Mouse (Mus musculus): Measurements from ENCODE around the gene Hist1h4k. TPM values are rescaled to one million over a fixed set of nuclear protein-coding genes. Genes with fewer than 3 reads are reported as not detected.

Gene Hist1h4k
- polyA plus RNA-seq (2012; rRNA removed; ENCODE audit: low replicate concordance) = 2.1 and 39.6 TPM in 2 replicates

DNA sequence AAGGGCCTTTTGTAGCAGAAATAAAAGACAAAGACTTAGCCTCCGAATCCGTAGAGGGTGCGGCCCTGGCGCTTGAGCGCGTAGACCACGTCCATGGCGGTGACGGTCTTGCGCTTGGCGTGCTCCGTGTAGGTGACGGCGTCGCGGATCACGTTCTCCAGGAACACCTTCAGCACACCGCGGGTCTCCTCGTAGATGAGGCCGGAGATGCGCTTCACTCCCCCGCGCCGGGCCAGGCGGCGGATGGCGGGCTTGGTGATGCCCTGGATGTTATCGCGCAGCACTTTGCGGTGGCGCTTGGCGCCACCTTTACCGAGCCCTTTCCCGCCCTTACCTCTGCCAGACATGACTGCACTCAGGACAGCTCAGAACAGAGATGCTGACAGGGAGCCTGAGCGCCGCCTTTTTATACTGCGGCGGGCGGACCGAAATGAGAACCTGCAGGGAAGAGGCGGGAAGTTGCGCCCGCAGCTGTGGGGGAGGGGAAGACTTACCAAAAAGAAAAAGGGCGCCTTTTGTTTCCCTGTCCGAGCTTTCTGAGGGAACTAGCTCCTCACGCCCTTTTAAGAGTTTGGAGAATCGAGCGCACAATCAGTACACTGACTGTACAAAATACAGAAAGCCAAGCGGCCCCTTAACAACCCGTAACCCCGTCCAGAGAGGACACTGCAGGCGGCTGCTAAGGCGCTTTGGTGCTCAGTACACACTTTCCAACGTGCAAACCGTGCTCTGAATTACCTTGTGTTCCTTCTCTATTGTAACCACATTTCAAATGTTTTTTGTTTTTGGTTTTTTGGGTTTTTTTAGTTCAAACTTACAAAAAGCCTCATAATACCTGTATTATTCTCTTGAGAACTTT lies at the start of gene Hist1h4k:
TSS of gene Hist1h4k (minus strand) at position 347 of the 859 bp plus-strand sequence.

DNA sequence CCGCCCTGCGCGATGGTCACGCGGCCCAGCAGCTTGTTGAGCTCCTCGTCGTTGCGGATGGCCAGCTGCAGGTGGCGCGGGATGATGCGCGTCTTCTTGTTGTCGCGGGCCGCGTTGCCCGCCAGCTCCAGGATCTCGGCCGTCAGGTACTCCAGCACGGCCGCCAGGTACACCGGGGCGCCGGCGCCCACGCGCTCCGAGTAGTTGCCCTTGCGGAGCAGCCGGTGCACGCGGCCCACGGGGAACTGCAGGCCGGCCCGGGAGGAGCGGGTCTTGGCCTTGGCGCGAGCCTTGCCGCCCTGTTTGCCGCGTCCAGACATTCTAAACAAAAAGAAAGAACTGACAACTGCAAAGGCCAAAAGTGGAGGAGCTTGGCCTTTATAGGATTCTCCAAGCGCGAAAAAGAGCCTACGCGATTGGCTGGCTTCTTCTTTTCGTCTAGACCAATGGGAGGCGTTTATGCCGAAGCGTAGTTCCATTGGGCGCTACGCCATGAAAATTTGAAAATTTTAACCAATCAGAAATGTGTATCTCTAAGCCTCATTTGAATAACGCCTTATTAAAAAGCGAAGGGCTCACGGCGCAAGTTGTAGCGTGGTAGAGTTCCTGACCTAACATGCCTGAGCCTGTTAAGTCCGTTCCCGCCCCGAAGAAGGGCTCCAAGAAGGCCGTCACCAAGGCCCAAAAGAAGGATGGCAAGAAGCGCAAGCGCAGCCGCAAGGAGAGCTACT lies 36.8 kb upstream of the Hist1h4k start, which contains the start of the genes Hist1h2an and Hist1h2bp:
TSS of gene Hist1h2an (minus strand) at position 320 of the 731 bp plus-strand sequence.
TSS of gene Hist1h2bp (plus strand) at position 563 of the 731 bp plus-strand sequence.

DNA sequence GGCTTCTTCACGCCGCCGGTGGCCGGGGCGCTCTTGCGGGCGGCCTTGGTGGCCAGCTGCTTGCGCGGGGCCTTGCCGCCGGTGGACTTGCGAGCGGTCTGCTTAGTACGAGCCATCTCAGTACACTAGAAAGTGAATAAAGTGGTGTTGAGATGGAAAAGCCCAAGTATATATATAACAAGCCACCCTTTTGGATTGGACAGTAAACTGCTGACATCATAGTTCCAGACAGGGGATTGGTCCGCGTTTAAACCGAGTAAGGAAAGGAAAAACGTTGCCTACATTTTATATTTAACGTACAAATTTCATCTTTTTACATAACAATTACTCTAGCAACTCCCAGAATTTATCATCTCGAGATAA lies 32.9 kb upstream of the Hist1h4k start, which contains the start of gene Hist1h3i:
TSS of gene Hist1h3i (minus strand) at position 116 of the 363 bp plus-strand sequence.

DNA sequence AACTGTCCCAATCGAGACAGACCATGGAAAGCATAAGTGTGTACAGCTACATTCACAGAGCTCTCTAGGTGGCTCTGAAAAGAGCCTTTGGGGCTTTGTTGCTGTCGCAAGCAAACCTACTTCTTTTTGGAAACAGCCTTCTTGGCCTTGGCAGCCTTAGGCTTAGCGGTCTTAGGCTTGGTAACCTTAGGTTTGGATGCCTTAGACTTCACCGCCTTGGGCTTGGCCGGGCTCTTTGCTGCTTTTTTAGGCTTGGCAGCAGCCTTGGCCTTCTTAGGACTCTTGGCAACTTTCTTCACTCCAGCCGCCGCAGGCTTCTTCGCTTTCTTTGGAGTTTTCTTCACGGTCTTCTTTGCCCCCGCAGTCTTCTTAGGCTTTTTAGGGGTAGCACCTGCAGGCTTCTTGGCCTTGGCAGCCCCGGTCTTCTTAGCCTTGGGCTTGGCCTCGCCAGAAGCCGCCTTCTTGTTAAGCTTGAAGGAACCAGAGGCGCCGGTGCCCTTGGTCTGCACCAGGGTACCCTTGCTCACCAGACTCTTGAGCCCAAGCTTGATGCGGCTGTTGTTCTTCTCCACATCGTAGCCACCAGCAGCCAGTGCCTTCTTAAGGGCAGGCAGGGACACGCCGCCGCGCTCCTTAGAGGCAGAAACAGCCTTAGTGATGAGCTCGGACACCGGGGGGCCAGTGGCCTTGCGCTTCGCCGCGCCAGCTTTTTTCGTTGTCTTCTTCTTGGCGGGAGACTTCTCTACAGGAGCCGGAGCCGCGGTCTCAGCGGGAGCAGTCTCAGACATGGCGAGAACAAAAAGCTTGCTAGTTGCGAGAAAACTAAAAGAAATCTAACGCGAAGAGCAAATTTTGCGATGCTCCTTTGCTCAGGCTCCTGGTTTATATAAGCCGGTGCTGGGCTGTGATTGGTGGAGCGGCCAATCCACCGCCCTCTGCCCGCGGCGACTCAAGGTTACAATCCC lies 29.7 kb upstream of the Hist1h4k start, which contains the start of gene Hist1h1b:
TSS of gene Hist1h1b (minus strand) at position 859 of the 965 bp plus-strand sequence.

DNA sequence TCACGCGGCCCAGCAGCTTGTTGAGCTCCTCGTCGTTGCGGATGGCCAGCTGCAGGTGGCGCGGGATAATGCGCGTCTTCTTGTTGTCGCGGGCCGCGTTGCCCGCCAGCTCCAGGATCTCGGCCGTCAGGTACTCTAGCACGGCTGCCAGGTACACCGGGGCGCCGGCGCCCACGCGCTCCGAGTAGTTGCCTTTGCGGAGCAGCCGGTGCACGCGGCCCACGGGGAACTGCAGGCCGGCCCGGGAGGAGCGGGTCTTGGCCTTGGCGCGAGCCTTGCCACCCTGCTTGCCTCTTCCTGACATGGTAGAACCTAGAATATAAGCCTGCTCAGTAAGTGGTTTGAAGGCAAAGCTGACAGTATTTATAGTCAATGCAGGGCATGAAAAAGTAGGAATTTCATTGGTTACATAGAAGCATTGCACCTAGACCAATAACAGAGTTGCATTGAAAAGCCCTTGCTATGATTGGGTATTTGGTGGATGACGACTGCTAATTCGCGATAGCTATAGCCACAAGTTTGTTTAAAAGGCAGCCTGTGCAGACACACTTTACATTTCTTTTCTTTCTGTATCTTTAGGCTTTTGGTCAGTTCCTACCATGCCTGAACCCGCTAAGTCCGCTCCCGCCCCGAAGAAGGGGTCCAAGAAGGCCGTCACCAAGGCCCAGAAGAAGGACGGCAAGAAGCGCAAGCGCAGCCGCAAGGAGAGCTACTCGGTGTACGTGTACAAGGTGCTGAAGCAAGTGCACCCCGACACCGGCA lies 3.4 kb upstream of the Hist1h4k start, which contains the start of the genes Hist1h2ak and Hist1h2bn:
TSS of gene Hist1h2ak (minus strand) at position 304 of the 762 bp plus-strand sequence.
TSS of gene Hist1h2bn (plus strand) at position 600 of the 762 bp plus-strand sequence.

DNA sequence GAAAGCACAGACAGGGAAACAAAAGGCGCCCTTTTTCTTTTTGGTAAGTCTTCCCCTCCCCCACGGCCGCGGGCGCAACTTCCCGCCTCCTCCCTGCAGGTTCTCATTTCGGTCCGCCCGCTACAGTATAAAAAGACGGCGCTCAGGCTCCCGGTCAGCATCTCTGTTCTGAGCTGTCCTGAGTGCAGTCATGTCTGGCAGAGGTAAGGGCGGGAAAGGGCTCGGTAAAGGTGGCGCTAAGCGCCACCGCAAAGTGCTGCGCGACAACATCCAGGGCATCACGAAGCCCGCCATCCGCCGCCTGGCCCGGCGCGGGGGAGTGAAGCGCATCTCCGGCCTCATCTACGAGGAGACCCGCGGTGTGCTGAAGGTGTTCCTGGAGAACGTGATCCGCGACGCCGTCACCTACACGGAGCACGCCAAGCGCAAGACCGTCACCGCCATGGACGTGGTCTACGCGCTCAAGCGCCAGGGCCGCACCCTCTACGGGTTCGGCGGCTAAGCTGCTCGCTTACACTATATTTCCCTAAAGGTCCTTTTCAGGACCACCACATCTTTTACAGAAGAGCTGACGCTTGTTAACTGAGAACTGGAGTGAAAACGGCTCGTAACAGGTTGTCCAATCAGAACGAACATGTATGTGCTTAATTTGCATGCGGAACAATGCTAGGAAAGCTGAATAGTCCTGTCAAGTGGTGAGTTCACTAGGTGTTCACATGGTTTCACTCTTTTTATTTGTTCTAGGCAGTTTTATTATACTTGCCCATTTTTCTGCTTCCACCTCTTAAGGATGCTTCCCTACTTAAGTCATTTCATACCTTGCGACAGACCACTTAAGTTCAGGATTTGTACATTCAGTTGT lies 15.2 kb downstream of the Hist1h4k start, which contains the start of gene Hist1h4j:
TSS of gene Hist1h4j (plus strand) at position 159 of the 862 bp plus-strand sequence.

DNA sequence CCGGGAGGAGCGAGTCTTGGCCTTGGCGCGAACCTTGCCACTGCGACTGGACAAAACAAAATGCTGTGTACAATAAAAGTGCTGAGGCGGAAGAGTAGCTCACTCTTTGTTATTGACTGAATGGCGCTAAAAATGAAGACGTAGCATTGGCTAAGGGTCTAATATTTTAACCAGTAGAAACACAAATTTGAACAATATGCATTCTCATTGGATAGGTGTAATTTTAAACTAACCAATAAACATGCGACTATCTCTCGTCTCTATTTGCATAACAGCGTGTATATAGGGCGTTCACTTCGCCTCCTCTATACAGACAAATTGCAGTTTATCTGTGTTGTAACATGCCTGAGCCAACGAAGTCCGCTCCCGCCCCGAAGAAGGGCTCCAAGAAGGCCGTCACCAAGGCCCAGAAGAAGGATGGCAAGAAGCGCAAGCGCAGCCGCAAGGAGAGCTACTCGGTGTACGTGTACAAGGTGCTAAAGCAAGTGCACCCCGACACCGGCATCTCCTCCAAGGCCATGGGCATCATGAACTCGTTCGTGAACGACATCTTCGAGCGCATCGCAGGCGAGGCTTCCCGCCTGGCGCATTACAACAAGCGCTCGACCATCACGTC lies 28.4 kb downstream of the Hist1h4k start, which contains the start of gene Hist1h2bm:
TSS of gene Hist1h2bm (plus strand) at position 288 of the 616 bp plus-strand sequence.

DNA sequence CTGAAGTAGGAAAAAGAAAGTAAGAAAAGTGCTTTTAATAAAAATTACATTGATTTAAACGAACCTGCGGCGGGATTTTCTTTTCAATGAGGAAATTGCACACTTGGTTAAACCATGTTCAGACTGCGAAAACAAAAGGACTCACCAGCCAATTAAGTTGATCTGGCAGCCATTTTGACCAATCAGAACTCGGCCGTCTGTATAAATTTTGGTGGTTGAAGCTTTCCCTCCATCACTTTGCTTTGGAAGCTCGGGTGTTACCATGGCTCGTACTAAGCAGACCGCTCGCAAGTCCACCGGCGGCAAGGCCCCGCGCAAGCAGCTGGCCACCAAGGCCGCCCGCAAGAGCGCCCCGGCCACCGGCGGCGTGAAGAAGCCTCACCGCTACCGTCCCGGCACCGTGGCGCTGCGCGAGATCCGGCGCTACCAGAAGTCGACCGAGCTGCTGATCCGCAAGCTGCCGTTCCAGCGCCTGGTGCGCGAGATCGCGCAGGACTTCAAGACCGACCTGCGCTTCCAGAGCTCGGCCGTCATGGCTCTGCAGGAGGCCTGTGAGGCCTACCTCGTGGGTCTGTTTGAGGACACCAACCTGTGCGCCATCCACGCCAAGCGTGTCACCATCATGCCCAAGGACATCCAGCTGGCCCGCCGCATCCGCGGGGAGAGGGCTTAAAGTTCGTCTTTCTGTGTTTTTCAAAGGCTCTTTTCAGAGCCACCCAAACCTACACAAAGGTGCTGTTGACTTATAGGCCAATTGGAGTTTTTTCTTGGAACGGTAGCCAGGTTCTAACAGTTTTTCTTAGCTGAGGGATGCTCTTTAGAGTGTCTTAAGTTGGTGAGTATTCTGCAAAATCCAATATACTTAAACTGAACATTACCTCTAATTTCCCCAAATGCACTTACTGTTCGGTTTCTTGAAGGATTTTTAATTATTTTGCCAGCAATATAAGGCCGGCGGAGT lies 32.6 kb downstream of the Hist1h4k start, which contains the start of gene Hist1h3h:
TSS of gene Hist1h3h (plus strand) at position 263 of the 961 bp plus-strand sequence.

DNA sequence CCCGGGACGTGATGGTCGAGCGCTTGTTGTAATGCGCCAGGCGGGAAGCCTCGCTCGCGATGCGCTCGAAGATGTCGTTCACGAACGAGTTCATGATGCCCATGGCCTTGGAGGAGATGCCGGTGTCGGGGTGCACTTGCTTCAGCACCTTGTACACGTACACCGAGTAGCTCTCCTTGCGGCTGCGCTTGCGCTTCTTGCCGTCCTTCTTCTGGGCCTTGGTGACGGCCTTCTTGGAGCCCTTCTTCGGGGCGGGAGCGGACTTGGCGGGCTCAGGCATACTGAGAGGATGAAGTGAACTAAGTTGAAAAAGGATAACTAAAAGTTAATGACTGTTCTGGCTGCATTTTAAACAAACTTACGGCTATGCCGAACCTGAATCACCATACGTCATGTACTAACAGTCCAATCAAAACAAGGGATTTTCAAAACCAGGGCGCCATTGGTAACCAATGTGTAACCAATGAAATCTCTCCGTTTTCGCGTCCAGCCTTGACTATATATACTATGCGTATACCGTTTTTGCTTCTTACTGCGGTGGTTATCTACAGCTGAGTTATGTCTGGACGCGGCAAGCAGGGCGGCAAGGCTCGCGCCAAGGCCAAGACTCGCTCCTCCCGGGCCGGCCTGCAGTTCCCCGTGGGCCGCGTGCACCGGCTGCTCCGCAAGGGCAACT lies 34.3 kb downstream of the Hist1h4k start, which contains the start of the genes Hist1h2bl and Hist1h2ai:
TSS of gene Hist1h2bl (minus strand) at position 280 of the 676 bp plus-strand sequence.
TSS of gene Hist1h2ai (plus strand) at position 559 of the 676 bp plus-strand sequence.

Other genes starting within 250 kb of the Hist1h4k start
- gene Gm11273, start 249.1 kb downstream of the Hist1h4k start, polyA plus RNA-seq (2012; rRNA removed; ENCODE audit: low replicate concordance) = 17.1 and 26.1 TPM in 2 replicates
- gene Zkscan8, start 219.4 kb downstream of the Hist1h4k start, polyA plus RNA-seq (2012; rRNA removed; ENCODE audit: low replicate concordance) = 4.9 and 7.2 TPM in 2 replicates
- gene Olfr1366, start 207.7 kb downstream of the Hist1h4k start, polyA plus RNA-seq (2012; rRNA removed; ENCODE audit: low replicate concordance) = not detected in 2 replicates
- not detected in 2 replicates for gene Olfr1535, start 190.6 kb downstream of the Hist1h4k start, polyA plus RNA-seq (2012; rRNA removed; ENCODE audit: low replicate concordance)
- not detected in 2 replicates for gene Olfr1364, start 168.7 kb downstream of the Hist1h4k start, polyA plus RNA-seq (2012; rRNA removed; ENCODE audit: low replicate concordance)
- gene Olfr1362, start 136.5 kb downstream of the Hist1h4k start, polyA plus RNA-seq (2012; rRNA removed; ENCODE audit: low replicate concordance) = not detected in 2 replicates
- gene Olfr11, start 108.0 kb downstream of the Hist1h4k start, polyA plus RNA-seq (2012; rRNA removed; ENCODE audit: low replicate concordance) = 0.04 TPM in 1 of 2 replicates, not detected in the other
- gene Olfr1361, start 87.1 kb downstream of the Hist1h4k start, polyA plus RNA-seq (2012; rRNA removed; ENCODE audit: low replicate concordance) = not detected in 2 replicates
- gene Olfr1360, start 73.1 kb downstream of the Hist1h4k start, polyA plus RNA-seq (2012; rRNA removed; ENCODE audit: low replicate concordance) = not detected in 2 replicates
- not detected in 2 replicates for gene Olfr1359, start 52.4 kb downstream of the Hist1h4k start, polyA plus RNA-seq (2012; rRNA removed; ENCODE audit: low replicate concordance)
- gene Hist1h2bl, start 34.4 kb downstream of the Hist1h4k start, polyA plus RNA-seq (2012; rRNA removed; ENCODE audit: low replicate concordance) = 2.6 and 3.2 TPM in 2 replicates
- 1.7 and 10.5 TPM in 2 replicates for gene Hist1h2ai, start 34.1 kb downstream of the Hist1h4k start, polyA plus RNA-seq (2012; rRNA removed; ENCODE audit: low replicate concordance)
- gene Hist1h3h, start 32.8 kb downstream of the Hist1h4k start, polyA plus RNA-seq (2012; rRNA removed; ENCODE audit: low replicate concordance) = 2.7 and 33.5 TPM in 2 replicates
- gene Hist1h2bm, start 28.5 kb downstream of the Hist1h4k start, polyA plus RNA-seq (2012; rRNA removed; ENCODE audit: low replicate concordance) = 0.42 and 2.3 TPM in 2 replicates
- 0.50 and 4.8 TPM in 2 replicates for gene Hist1h4j, start 15.4 kb downstream of the Hist1h4k start, polyA plus RNA-seq (2012; rRNA removed; ENCODE audit: low replicate concordance)
- gene Hist1h2ak, start 3.3 kb upstream of the Hist1h4k start, polyA plus RNA-seq (2012; rRNA removed; ENCODE audit: low replicate concordance) = 9.2 TPM in 1 of 2 replicates, not detected in the other
- gene Hist1h2bn, start 3.6 kb upstream of the Hist1h4k start, polyA plus RNA-seq (2012; rRNA removed; ENCODE audit: low replicate concordance) = 5.6 and 6.6 TPM in 2 replicates
- 0.23 and 1.3 TPM in 2 replicates for gene Hist1h1b, start 30.1 kb upstream of the Hist1h4k start, polyA plus RNA-seq (2012; rRNA removed; ENCODE audit: low replicate concordance)
- gene Hist1h3i, start 32.9 kb upstream of the Hist1h4k start, polyA plus RNA-seq (2012; rRNA removed; ENCODE audit: low replicate concordance) = 0.97 and 14.0 TPM in 2 replicates
- 1.2 and 8.9 TPM in 2 replicates for gene Hist1h2an, start 36.7 kb upstream of the Hist1h4k start, polyA plus RNA-seq (2012; rRNA removed; ENCODE audit: low replicate concordance)
- gene Hist1h2bp, start 37.0 kb upstream of the Hist1h4k start, polyA plus RNA-seq (2012; rRNA removed; ENCODE audit: low replicate concordance) = 1.2 and 1.7 TPM in 2 replicates
- 7.2 and 42.8 TPM in 2 replicates for gene Hist1h2bq, start 59.7 kb upstream of the Hist1h4k start, polyA plus RNA-seq (2012; rRNA removed; ENCODE audit: low replicate concordance)
- gene Hist1h2ao, start 60.0 kb upstream of the Hist1h4k start, polyA plus RNA-seq (2012; rRNA removed; ENCODE audit: low replicate concordance) = not detected in 2 replicates
- gene Hist1h4m, start 61.2 kb upstream of the Hist1h4k start, polyA plus RNA-seq (2012; rRNA removed; ENCODE audit: low replicate concordance) = not detected in 2 replicates
- 8.8 and 27.8 TPM in 2 replicates for gene Hist1h4n, start 81.7 kb upstream of the Hist1h4k start, polyA plus RNA-seq (2012; rRNA removed; ENCODE audit: low replicate concordance)
- gene Hist1h2ap, start 83.0 kb upstream of the Hist1h4k start, polyA plus RNA-seq (2012; rRNA removed; ENCODE audit: low replicate concordance) = 10.9 and 185 TPM in 2 replicates
- 2.6 and 36.8 TPM in 2 replicates for gene Hist1h2br, start 83.2 kb upstream of the Hist1h4k start, polyA plus RNA-seq (2012; rRNA removed; ENCODE audit: low replicate concordance)
- gene Zfp184, start 194.6 kb upstream of the Hist1h4k start, polyA plus RNA-seq (2012; rRNA removed; ENCODE audit: low replicate concordance) = 0.59 and 3.6 TPM in 2 replicates
- gene Pom121l2, start 230.7 kb upstream of the Hist1h4k start, polyA plus RNA-seq (2012; rRNA removed; ENCODE audit: low replicate concordance) = not detected in 2 replicates